Mouse (Mus musculus): ENCODE measurements around the gene Fam178b.

Gene Fam178b

GRCm38 (mm10) chr1:36588476-36589450 is 94.2 kb downstream of the Fam178b start:
- in situ Hi-C loops (cut with MboI, MseI), result no loop called here

GRCm38 (mm10) chr1:36587860-36588259 is 95.1 kb downstream of the Fam178b start:
- in situ Hi-C loops (cut with MboI, MseI), result no loop called here

- in situ Hi-C loops (cut with MboI, MseI), result no loop called here
Measured at GRCm38 (mm10) chr1:36586288-36586687, 96.7 kb downstream of the Fam178b start.

- in situ Hi-C loops (cut with MboI, MseI), result no loop called here
Measured at GRCm38 (mm10) chr1:36583408-36584116, 99.4 kb downstream of the Fam178b start.

- in situ Hi-C loops (cut with MboI, MseI), result no loop called here
Measured at GRCm38 (mm10) chr1:36582211-36582610, 100.8 kb downstream of the Fam178b start.

GRCm38 (mm10) chr1:36581260-36581659 is 101.7 kb downstream of the Fam178b start:
- in situ Hi-C loops (cut with MboI, MseI), result no loop called here

- in situ Hi-C loops (cut with MboI, MseI), result no loop called here
Measured at GRCm38 (mm10) chr1:36580384-36581207, 102.4 kb downstream of the Fam178b start.

GRCm38 (mm10) chr1:36579974-36580383 is 103.0 kb downstream of the Fam178b start:
- in situ Hi-C loops (cut with MboI, MseI), result no loop called here

GRCm38 (mm10) chr1:36576991-36577675 is 105.8 kb downstream of the Fam178b start:
- in situ Hi-C loops (cut with MboI, MseI), result no loop called here

GRCm38 (mm10) chr1:36575347-36575746 is 107.6 kb downstream of the Fam178b start:
- in situ Hi-C loops (cut with MboI, MseI), result no loop called here

- in situ Hi-C loops (cut with MboI, MseI), result no loop called here
Measured at GRCm38 (mm10) chr1:36574196-36574955, 108.6 kb downstream of the Fam178b start.

- in situ Hi-C loops (cut with MboI, MseI), result no loop called here
Measured at GRCm38 (mm10) chr1:36573524-36573923, 109.5 kb downstream of the Fam178b start.

- in situ Hi-C loops (cut with MboI, MseI), result no loop called here
Measured at GRCm38 (mm10) chr1:36572709-36573108, 110.3 kb downstream of the Fam178b start.

- in situ Hi-C loops (cut with MboI, MseI), result no loop called here
Measured at GRCm38 (mm10) chr1:36572140-36572700, 110.8 kb downstream of the Fam178b start.

GRCm38 (mm10) chr1:36571627-36572026 is 111.4 kb downstream of the Fam178b start:
- in situ Hi-C loops (cut with MboI, MseI), result no loop called here

GRCm38 (mm10) chr1:36570320-36570719 is 112.7 kb downstream of the Fam178b start:
- in situ Hi-C loops (cut with MboI, MseI), result no loop called here

GRCm38 (mm10) chr1:36569694-36570276 is 113.2 kb downstream of the Fam178b start:
- in situ Hi-C loops (cut with MboI, MseI), result no loop called here

GRCm38 (mm10) chr1:36568776-36569175 is 114.2 kb downstream of the Fam178b start:
- in situ Hi-C loops (cut with MboI, MseI), result no loop called here

GRCm38 (mm10) chr1:36567818-36568603 is 115.0 kb downstream of the Fam178b start:
- in situ Hi-C loops (cut with MboI, MseI), result no loop called here

All from T-helper 2 cell (primary cell).